Mouse (Mus musculus) brain, embryonic 18.5 days (tissue): Measurements from ENCODE around the gene Dpp6.

ENCODE experiments used
- DNase-seq: peaks from one replicate; pipeline ENCODE4 v3.0.0-alpha.2; 2012; ENCODE audit warnings: low read depth, low spot score

Dpp6 gene

GRCm38 (mm10) chr5:27275871-27276270, 458.9 kb downstream of the Dpp6 start:
- DNase-seq: no peak

GRCm38 (mm10) chr5:27278120-27278645, 461.2 kb downstream of the Dpp6 start:
- DNase-seq: no peak

DNA sequence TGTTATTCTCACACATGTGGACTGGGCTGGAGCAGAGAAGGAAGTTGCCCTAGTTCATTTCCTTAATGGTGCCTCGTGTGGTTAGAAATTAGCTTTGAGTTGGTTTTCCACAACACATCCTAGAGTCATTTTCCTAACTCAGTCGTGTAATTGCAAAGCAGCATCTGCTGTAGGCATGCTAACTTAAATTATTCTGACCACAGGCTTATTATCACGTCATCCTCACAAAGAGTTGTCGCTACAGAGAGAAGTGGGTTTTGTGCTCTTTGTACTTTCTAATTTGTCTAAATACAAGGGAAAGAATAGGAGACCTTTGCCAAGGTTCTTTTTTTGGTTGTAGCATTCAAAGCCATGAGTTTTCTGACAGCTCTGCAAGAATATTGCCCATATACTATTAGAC, 469.9 kb downstream of the Dpp6 start:
- DNase-seq: no peak

DNA sequence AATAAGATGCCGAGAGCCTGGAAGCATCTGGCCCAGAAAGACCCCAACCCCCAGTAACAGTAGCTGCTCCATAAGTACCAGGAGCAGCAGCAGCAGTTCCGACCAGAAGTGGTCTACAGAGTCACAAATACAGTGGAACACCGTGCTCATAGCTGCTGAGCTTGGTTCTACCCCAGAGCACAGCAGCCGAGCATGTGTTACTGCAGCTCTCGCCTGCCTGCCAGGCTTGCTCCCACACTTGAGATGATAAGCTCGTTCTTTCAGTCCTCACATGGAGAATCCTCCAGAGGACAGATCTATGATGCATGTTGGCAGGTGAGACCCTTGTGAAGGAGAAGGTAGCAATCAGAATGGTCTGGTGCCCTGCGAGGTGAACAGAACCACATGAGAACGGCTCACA, 474.4 kb downstream of the Dpp6 start:
- DNase-seq: no peak

GRCm38 (mm10) chr5:27292236-27292635, 475.2 kb downstream of the Dpp6 start:
- DNase-seq: no peak

GRCm38 (mm10) chr5:27304115-27304514, 487.1 kb downstream of the Dpp6 start:
- no peak for DNase-seq

DNA sequence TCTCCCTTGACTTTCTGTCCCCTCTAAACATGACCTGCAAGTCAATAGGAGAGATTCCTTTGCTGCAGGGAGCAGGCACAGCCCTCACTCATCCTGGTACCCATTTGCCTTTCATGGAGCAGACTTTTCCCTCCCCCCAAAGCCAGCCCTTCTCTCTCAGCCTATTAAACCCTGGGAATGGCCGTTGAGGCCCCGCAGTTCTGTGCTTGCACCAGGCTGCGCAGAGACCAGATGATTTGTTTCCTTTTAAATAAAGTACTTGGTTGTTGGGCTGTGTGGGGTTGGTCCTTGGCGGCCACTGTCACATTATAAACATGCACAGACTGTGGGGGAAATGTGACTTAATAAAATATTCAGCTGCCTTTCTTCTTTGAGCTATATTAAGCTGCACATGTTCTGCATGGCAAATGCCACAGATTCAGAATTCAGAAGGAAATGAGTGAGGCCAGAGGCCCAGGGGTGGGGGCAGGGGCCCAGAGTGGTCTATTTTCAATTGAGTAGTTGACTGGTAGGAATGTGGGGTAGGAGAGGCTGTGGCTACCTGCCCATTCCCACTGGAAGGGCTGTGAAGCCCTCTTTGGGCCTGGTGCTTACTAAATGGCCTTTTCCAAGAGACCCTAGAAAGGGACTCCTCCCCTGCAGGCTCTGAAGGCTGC, 489.6 kb downstream of the Dpp6 start:
- DNase-seq: peak; percentile 47

DNA sequence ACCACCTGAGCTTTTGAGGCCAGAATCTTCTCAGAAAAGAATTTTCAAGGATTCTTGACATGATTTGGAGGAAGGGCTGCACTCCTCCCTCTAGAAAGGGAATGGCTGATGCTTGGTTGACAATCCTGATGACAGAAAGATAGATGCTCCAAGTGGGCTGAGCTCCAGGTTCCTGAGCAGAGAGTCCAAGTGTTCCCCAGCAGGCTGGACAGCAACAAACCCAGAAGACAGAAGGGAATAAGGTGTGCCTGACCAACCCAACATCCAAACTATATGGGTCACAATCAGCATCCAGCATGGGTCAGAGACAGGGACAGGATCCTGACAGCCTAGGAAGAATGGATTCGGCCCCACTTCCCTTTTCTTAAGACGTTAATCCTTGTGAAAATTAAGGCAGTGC, 493.2 kb downstream of the Dpp6 start:
- no peak for DNase-seq

- DNase-seq: no peak
Observed at GRCm38 (mm10) chr5:27316674-27317073, 499.7 kb downstream of the Dpp6 start.

DNA sequence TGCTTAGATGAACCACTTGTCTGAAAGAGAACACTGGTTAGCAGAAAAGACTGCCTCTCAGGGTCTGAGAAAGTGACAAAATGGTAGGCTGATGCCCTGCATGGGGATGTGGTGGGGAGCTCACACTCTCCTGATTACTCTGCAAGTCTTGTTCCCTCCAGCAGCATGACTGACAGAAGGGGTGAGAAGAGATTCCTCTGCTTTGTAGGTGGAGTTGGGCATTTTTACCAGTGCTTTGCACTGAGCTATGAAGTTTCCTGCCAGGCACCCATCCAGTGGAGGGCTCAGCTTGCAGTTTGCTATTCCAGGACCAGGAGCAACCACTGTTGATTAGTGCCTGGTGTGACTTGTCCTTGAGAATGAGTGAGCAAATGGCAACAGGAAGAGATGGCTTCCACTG, 500.3 kb downstream of the Dpp6 start:
- DNase-seq: no peak

GRCm38 (mm10) chr5:27317832-27318231, 500.8 kb downstream of the Dpp6 start:
- DNase-seq: no peak

GRCm38 (mm10) chr5:27319731-27320130, 502.7 kb downstream of the Dpp6 start:
- DNase-seq: no peak

DNA sequence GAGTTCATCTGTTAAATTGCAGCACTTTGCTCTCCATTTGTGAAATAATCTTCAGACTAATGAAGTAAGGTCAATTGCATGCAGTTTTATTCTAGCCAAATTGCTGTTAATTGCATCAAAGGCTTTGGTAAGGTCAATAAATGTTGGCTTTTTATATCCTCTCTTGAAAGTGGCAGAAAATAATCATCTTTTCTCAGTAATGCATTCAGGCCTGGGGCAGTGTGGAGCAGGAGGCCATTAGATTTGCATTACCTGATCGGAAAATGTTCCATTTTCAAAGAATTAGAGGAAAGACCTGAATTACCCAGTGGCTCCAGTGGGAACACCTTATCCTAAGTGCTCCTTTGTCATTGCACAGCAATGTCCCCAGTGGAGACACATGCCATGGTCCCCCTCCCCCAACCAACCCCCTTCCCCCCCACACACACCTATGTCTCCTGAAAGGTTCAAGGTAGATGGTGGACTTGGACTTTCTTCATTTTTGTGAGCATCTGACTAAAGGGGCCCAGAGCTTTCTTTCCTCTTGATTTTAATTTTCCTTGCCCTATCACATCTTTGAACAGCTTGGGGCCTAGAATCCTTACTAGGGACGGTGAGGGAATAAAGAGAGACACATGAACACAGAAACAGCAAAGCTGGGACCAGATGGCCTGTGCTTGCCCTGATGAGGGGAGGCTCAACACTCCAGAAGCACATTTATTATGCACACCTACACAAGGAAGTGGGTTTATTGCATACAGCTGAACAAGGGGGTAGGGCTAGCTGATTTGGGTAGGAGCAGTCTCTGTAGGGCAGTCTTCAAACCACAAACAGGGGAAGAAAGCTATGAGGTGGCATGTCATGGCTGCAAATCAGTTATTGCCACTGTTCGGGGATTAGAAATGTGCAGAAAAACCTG, 506.1 kb downstream of the Dpp6 start:
- no peak for DNase-seq

- DNase-seq: no peak
Observed at GRCm38 (mm10) chr5:27324346-27324928, 507.4 kb downstream of the Dpp6 start.

DNA sequence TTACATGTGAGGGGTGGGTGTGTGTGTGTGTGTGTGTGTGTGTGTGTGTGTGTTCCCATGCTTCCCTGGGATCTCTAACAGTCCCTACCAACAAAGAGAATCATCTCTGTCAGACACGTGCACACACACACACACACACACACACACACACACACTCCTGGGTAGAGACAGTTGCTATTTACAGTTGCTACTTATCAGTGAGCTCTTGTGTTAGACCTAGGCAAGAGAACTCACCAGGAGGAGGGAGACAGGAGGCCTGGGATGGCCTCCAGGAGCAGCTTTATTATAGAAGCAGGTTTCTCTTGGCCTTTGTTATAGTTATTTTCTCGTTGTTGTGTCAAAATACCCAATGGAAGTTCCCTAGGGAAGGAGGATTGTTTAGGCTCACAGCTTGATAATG, 519.7 kb downstream of the Dpp6 start:
- no peak for DNase-seq

GRCm38 (mm10) chr5:27339196-27340030, 522.4 kb downstream of the Dpp6 start:
- DNase-seq: no peak

- DNase-seq: no peak
Observed at GRCm38 (mm10) chr5:27342276-27342675, 525.3 kb downstream of the Dpp6 start.

DNA sequence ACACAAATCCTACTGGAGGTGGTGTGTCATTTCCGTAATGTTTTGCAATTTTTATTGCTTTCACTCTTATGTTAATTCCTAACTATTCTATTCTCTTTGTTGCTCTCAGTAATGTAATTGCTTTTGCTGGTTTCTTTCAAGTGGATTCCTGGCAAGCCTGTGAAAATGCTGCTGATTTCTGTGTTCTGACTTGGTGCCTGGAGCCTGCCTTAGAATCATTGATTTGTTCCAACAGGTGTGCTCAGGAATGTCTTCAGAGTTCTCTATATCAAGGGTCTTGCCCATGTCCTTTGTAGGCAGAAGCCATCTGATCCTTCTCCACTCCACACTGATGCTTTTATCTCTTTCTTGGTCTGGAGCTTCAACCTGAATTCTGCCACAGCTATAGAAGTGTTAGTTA, 526.6 kb downstream of the Dpp6 start:
- DNase-seq: no peak

DNA sequence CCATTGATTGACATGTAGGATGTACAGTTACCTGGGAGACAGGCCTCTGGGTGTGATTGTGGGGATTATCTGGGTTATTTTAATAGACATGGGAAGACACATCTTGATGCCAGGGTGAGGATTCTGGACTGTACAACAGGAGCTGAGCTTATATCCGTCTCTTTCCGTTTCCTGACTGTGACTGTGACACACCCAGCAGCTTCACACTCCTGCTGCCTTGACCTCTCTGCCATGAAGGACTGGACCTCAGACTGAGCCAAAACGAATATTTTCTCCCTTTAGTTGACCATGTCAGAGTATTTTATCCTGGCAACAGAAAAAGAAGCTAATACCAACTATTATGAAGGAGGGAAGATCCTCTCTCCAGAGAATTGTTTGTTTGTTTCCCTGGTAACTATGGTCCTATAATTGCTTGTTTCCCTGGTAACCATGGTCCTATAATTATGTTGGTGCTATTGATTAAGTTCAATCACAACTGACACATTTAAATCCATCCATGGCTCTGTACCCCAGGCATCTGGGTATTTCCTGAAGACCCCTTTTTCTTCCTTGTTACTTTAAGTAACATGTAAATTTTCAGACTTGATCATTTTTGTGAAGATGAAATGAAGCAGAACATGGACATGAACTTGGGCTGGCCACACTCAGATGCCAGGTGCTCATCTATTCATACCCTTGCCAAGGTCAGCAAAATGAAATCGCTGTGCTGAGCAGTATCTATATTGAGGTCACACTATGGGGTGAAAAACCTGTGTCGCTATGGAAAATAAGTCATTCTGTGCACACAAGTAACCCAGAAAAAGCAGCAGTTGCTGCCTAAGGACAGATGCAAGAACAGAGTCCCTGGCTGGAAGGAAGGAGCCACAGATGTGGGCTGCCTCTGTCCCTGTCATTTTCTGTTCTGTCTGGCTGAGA, 531.4 kb downstream of the Dpp6 start:
- DNase-seq: no peak

GRCm38 (mm10) chr5:27357630-27358029, 540.6 kb downstream of the Dpp6 start:
- DNase-seq: no peak
